Mouse (Mus musculus) frontal cortex, postnatal 36 days (tissue): ENCODE data around the gene Tpi1.
"Not testable (repeated sequence)": the region's sequence is repeated elsewhere in the genome, so short reads cannot be mapped to it uniquely, and the experiment has no call there.

Experiments used
- DNase-seq, 2 experiments: peaks; one replicate each; pipeline ENCODE4 v3.0.0; 2022; ENCODE audit warnings: low spot score in 2 of 2

Tpi1 gene

DNA sequence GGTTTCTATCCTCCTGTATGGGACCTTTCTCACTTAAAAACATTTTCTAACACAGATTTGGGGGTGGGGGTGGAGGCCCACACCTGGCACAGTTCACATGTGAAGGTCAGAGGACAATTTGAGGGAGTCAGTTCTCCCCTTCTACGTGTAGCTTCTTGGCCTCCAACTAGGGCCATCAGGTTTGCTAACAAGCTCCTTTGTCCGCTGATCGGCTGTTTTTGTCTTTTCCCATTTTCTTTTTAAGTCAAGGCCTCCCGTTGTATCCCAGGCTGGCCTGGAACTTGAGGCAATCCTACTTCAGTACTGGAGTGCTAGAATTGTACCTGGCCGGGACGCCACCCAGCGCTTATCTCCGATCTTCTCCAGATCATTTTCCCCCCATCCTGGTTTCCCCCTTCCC, 17.6 kb upstream of the Tpi1 start:
- DNase-seq, result no peak

DNA sequence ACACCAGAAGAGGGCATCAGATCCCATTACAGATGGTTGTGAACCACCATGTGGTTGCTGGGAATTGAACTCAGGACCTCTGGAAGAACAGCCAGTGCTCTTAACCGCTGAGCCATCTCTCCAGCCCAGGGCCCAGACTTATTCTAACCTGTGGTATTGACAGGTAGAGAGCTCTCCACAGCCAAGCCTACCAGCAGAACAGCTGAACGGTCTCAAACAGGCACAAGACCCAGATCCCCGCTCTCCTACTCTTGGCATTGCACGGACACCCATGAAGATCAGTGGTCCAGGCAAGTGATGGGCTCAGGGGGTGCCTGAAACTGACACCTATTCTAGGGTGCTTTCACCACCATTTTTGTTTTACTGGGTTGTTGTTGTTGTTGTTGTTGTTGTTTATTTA, 17.1 kb upstream of the Tpi1 start:
- DNase-seq, result not testable (repeated sequence)

- DNase-seq, result peak; percentile 90 to 95
Measured at GRCm38 (mm10) chr6:124829799-124830700, 16.0 kb upstream of the Tpi1 start.

DNA sequence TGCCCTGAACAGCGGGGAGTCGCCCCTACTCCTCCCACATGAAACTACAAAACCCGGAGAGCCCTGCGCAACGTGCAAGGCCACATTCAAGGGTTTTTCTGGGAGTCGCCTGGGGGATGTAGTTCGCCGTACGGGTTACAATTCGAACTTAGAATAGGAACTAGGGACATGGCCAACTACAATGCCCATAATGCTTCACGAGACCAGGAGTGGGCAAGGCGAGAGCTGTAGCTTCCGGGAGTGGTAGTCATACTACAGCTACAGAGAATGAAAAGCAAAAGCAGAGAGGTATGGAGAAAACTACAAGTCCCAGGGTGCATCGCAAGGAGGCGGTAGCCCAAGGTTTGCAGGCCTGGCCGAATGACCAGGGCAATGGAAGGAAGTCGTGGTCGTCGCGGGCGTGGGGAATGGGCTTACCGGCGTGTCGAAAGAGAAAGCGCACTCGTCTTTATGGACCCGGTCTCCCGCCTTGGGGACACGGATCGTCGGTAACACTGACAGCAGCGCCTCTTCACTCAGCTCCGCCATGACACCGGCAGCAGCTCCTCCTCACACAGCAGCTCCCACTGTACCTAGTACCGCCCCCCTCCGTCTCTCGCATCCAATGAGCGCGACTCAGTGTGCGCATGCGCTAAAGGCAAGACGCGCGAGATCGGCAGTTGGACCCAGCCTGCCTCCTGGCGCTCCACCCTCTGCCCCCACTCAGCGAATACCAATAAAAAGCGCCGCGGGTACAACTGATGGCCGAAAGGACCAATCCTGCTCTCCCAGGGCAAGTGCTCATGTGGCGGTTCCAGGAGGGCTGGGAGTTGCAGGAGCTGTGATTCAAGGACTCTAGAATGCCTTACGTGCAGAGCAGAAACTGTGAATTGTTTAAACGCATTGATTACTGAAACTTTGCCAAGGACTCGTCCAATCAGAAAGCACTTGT, 15.0 kb upstream of the Tpi1 start, which contains the start of the genes Usp5 and Cdca3:
Usp5 (minus strand) TSS at position 617 of the 931 bp plus-strand sequence.
Cdca3 (plus strand) TSS at position 680 of the 931 bp plus-strand sequence.
- peak; percentile 99 for DNase-seq

DNA sequence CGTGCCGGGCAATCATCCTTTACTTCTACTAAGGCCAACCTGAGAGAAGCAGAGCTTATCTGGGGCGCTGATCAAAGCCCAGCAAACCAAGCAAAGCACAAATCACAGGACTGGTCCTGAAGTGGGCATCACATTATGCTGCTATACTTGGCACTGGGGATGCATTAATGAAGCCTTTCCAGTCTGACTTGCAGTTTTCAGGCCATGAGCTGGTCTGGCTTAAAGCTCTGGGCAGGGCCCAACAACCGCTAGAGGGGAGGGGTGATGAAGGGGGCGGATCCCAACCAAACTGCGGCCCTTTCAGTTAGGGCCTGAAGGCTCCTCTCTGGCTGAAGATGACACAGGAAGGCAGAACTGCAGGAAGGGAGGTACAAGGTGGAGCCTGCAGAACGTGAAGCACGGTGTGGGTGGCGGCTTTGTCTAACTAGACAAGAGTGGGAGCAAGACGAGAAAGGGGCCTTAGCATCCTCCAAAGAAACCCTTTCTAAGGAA, 14.1 kb upstream of the Tpi1 start:
- DNase-seq, result no peak

DNA sequence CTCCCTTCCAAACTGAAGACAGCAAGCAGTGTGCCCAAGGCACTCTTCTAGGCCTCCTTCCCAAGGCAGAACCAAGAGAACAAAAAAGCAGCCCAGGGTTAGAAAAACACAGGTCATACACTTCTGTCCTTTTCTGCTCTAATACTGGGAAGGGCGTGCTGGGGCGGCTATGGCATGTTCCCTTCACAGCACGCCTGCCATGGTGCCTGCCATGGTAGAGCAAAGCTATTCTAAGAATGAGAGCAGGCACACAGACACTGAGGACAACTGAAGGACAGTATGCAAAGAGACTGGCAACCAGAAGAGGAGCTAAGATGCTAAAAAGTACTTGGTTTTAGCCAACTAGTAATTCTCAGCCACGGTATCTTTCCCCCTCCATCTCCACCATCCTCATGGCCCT, 8.0 kb upstream of the Tpi1 start:
- DNase-seq, result no peak

DNA sequence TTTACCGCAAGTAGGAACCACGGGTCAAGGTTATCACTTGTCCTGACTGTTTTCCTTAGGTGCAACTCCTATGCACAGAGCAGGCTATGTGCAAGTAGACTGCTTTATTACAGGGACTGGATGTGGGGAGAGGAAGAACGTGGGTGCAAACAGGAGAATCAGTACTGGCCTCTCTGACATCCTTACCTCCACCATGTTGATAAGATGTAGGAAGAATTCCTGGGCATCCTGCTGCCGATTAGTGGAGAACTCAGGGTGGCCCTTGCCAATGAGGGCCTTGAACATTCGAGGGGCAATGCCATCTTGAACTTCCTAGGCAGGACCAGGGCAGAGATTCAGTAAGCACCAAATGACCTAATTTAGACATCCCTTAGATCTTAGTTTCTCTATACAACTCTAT, 6.8 kb upstream of the Tpi1 start:
- DNase-seq, result no peak

GRCm38 (mm10) chr6:124817971-124818370, 3.9 kb upstream of the Tpi1 start:
- no peak for DNase-seq

DNA sequence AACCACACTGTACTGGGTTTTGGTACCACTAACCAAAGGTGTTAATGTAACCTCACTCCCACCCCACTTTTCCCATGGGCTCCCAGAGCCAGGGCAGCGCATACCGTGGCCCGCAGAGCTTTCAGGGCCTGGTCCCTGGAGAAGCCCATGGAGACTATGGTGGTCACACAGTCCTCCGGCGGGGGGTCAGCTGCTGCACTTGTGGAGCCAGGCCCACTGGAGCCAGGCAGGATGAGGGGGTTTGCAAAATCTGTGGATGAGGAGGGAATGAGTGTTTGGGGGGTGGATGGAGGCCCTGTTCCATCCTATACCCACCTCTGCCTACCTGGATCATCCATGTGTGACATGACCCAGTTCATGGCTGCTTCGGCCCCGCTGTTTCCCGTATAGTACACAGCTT, 3.5 kb upstream of the Tpi1 start:
- no peak for DNase-seq

DNA sequence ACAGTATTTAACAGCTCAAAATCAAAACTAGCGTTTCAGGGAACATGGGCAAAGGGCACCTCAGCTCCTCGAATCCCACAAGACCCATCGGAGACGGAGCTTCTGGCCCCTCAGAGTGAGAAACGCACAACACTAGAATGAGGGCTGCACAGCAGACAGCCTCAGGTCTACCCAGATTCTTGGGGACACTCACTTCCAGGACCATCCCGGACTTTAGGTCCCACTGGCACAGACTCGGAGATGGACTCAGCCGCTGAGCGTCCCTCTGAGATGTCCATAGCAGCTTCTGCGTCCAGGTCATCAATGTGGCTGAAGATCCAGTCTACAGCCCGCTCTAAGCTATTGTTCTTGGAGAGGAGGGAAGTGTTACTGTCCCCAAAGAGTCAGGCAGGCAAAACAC, 3.0 kb upstream of the Tpi1 start:
- DNase-seq, result no peak

GRCm38 (mm10) chr6:124816611-124817010, 2.5 kb upstream of the Tpi1 start:
- DNase-seq, result no peak

DNA sequence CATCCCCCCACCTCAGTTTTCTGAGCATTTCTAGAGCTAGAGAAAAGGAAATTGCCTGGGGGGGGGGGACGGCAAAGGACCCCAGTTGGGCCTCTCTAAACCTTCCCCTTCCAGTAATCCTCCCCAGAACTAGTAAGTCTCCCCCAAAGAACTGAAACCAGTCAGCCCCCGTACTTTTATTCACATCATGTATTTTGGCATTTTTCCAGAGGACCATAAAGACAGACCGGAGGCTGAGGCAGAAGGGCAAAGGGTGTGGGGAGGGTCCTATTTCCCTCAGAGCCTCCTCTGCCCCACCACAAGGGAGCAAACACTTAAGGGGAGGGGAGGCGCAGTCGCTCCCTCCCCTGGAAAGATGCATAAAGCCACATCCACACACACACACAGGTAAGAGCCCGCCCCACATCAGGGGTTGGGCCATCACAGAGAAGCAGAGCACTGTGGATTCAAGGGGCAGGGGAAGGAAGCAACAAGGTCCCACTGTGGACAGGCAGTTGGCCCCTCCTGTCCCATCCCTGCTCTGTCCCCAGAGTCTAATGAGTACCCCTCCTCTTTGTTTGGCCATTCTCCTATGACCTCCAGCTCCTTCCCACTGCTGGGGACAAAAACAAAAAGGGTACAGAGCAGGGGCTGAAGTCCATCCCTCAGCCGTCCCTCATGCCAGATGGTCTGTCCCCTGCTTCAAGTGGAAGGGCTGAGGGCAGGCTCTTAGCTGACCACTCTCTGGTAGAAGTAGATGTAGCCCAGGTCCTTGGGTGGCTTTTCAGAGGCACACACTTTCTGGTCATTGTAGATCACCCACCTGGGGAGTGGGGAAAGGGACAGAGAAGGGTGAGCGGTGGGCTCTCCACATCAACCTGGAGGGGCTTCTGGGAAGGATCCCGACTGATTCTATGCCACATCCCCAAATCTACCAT, 1.0 kb upstream of the Tpi1 start:
- DNase-seq, result no peak

DNA sequence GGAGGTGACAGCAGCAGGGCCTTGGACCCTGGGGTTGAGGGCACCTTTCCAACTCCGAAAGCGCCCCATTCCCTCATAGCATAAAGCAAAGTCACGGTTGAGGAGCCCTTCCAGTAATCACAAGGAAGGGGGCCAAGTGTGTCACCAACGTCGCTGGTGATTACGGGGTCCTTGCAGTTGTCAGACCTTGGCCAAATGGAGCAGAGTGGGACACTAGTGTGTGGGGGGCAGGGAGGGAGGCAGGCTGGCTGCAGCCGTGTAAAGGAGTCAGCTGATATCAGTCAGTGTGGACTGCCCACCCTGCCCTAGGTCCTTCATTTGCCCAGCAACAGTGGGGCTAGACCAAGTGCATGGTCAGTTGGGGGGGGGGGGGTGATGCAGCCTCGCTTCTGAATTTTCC, 352 bp upstream of the Tpi1 start:
- DNase-seq, result no peak

DNA sequence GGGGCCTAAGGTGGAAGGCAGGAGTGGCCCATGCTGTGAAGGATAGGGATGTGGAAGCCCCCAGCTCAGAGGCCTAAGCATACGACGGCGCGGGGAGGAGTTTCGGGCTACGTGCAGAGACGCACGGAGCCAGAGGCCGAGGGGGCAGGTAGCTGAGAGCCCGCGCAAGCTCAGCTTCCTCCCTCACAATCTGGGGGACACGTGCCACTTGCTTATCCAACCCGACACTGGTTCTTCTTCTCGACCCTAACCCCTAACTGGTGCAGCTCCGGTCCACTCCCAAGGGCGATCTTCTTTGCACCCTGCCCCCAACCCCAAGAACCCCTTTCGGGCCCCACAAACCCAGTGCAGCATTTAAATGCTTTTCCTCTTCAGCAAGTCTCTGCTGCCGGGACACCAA, 600 bp downstream of the Tpi1 start:
- peak; percentile 72 to 76 for DNase-seq

DNA sequence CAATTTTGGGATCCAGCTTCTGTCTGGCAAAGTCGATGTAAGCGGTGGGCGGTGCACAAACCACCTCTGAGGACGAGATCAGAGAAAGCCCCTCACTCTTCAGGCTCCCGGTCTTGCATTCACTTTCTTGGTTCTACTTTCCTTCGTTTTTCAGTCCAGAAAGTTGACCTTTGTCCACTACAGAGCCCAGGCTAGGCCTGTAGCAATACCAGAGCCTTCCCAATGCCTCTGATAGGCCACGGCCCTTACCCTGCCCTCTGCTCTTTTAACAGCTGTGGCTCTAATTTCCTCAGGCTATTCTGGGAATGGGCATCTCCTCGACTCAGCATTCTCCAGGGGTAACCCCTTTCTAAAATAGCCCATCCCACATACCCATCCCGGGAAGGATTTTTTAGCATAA, 1.2 kb downstream of the Tpi1 start:
- no peak for DNase-seq

DNA sequence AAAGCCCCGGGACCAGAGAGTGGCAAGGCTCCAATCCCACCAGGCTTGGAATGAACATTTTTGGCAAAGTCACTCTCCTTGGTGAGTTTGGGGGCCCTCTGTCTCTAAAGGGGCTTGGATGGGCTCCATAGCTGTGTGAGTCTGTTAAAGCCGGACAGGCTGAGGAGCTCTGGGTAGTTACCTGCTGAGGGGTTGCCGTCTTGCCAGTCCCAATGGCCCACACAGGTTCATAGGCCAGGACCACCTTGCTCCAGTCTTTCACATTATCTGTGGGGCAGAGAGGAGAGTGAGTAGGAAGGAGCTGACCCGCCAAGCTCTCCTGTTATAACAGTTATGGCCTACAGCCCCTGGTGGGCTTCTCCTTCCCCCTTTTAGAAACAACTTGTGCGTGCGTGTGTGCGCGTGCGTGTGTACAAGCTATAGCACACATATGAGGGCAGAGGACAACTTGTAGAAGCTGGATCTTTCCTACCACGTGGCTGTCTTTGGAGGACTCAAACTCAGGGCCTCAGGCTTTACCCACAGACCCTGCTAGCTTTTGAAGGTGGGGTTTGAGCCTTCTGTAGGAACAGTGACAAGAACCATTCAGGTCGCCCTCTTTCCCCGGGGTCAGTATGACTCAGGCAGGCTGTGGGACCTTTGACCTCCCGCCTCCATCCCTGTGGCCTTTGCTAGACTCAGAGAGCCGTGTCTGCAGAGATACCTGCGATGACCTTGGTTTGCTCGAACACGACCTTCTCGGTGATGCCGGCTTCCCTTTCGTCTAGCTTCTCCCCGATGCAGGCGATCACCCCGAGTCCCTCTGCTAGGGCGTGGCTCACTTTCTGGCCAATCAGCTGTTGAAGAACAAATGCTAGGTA, 2.2 kb downstream of the Tpi1 start:
- DNase-seq, result no peak

- DNase-seq, result no peak
Measured at GRCm38 (mm10) chr6:124811403-124811665, 2.8 kb downstream of the Tpi1 start.

DNA sequence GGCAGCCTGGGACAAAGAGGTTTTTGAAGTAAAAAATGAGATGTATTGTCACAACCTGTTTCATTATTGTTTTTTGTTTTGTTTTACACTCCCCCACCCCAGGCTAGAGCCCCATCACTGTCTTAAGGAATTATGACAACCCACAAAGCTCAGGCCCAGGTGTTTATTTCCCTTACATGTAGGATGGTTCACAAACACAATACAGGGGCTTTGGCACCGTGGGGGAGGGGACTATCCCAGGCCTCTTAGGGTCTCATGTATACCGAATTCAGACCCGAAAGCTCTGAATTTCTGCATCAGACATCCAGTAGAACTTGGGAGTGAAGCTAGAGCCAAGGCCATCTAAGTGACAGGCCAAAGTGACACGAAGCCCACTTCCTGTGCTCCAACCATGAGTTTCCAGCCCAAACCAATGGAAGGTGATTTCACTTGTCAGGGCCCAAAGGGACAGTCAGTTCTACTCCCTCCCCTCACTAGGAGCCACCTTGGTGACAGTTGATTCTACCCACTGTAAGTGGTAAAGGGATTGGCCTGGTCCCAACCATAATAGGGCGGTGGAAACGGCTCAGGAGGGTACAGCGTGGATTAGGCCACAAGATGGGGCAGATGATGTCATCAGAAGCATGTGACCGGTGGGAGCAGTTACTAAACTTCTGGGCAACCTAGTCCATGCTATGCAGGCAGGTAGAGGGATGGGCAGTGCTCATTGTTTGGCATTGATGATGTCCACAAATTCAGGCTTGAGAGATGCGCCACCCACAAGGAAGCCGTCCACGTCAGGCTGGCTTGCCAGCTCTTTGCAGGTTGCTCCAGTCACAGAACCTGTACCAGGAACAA, 3.3 kb downstream of the Tpi1 start:
- DNase-seq, result not testable (repeated sequence)

DNA sequence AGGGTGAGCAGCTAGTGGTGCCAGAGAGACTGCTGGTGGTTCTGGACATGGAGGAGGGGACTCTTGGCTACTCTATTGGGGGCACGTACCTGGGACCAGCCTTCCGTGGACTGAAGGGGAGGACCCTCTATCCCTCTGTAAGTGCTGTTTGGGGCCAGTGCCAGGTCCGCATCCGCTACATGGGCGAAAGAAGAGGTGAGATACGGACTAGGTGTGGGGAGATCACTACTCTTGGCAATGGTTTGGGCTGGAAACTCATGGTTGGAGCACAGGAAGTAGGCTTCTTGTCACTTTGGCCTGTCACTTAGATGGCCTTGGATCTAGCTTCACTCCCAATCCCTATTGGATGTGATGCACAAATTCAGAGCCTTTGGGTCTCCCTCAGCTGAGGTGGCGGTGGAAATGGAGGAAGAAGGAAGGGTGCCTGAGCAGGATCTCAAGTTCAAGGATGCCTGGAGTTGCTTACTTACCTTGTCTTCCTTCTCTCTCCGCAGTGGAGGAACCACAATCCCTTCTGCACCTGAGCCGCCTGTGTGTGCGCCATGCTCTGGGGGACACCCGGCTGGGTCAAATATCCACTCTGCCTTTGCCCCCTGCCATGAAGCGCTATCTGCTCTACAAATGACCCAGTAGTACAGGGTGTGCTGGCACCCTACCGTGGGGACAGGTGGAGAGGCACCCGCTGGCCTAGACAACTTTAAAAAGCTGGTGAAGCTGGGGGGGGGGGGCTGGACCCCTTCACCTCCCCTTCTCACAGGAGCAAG, 4.1 kb downstream of the Tpi1 start:
- DNase-seq, result no peak
